Mouse (Mus musculus) liver (tissue): Measurements from ENCODE around the gene Foxq1.

ENCODE experiments used
- DNase-seq: peaks from one replicate; pipeline ENCODE4 v3.0.0-alpha.2; 2020; ENCODE audit warnings: mixed read lengths

Foxq1 gene

DNA sequence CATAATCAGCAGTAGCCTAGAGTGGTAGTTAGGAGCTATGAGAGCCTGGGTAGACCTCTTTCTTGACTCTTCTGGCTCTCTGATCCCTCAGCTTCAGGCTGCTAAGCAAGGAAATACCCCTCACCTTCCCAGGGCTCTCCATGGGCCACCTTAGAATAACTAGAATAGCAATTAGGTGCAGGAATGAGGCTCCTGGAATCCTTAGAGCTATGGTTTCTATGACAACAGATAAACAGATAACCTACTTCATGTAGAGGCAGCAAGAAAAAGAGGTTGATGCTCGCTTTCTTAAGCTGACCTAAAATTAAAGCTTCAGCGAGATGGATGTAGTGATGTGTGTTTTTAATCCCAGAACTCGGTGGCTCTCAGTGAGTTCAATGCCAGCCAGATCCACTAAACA lies 18.7 kb downstream of the Foxq1 start:
- no peak for DNase-seq

DNA sequence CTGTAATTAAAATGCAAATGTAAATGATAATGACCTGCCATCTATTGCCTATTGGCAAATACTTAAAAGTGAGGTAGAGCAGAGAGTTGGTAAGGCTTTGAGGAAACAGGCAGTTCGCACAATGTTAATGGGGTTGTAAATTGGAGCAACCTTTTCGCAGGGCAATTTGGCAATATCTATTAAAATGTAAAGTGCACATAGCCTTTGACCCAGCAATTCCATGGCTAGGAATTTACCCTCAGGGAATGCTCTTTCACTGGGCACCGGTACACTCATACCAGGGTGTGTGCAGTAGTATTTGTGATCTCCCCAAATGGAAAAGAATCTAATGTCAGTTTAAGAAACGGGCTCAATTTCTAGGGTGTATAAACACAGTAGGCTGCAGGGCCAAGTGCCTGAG lies 20.8 kb downstream of the Foxq1 start:
- DNase-seq: no peak

DNA sequence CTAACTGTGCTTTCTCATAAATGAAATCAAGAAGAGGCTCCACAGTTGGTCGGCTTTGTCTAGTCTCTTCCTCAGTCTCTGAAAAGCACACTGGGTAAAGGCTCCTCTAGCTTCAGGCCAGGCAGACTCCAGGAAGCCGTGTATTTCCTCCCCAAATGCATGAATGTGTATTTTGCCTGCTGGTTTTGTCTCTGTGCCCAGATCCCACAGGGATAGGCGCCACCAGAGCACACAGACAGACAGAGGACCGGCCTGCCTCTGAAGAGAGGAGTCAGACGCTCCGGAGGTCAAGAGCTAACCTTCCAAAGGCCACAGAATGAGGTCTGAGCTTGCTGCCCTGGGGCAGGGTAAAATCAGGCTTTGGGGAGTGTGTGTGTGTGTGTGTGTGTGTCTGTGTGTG lies 21.6 kb downstream of the Foxq1 start:
- no peak for DNase-seq

DNA sequence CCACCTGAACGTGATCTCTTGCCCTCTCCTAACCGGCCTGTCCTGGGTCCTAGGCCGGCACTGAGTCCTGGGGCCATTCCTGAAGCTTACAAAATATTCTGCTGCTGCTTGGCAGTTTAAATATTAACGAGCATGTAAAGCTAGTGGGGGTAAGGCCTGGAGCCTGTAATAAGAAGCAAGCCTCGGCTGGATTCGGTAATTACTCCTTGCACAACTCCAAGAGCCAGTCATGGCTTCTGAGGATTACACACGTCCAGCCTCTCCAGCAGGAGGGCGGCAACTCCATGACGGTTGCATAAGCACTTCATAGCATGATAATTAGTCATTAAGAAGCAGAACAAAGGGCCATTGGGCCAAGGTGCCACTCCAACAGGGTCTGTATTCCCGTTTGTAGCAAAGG lies 22.5 kb downstream of the Foxq1 start:
- no peak for DNase-seq

DNA sequence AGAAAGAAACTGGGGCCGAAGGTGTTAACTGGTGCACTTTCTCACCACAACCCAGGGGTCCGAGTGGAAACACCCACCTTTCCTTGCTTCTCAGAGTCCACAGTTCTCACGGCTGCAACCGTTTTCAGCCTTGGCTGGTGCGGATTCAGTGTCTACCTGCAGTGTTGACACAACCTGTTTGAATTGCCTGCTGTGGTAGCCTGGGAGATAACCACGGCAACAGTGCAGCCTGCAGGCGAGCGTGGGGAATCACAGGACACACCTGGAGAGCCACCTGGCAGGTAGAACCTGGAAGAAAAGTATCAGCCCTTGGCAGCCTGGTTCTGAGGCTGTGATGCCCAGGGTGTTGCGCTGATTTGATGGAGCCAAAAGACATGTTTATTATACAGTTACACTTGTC lies 23.9 kb downstream of the Foxq1 start:
- DNase-seq: peak; percentile 21

DNA sequence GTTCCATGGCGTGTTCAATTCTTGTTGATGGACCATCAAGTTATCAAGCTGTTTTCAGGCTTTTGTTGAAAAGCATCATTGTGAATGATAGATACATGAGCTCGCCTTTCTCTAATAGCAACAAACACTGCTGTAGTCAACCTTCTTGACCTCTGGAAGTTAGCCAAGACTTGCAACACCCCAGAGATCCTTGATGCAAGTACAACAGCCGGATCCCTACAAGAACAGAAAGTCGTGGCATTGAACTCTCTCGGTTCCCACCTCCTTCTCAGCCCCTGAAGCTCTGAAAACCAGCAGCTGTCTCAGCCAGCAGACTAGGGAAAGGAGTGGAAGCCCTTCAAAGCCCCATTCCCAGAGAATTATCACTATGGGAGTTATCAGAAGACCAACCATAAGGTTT lies 31.4 kb downstream of the Foxq1 start:
- DNase-seq: no peak

DNA sequence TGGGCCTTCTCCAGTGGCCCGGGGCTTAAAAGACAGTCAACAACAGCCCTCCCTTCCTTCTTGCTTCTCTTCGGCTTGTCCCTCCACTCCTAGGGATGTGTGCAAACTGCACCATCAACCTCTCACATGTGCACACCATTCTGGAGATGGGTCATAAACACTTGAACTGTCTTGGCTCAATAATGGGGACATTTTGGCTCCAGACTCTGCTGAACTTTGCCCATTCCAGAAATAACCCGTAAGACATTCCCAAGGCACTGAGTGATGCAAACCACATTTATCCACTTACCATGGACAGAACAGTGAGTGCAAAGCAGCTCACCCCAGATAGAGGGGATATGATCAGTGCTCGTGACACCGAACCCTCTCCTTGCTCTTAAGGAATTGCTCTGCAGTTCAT lies 43.6 kb downstream of the Foxq1 start:
- DNase-seq: no peak

DNA sequence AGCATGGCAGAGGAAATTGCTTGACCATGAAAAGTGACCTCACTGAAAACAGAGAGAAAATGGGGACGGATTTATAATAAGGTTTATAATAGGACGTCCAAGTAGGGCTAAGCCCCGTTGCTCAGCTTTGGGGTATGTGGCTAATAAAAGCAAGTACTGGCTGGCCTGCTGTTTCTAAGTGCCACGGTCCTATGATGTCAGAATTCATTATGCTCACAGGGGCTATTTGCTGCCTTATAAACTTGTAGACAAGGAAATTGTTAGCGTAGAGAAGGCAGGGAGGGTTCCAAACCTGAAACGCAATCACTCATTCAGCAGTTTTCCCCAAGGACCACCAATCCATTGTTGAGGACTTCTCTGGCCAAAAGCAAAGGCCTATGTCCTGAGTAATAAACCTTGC lies 48.0 kb downstream of the Foxq1 start:
- DNase-seq: no peak
